Mouse (Mus musculus): Measurements from ENCODE around the gene Ptbp1. TPM values are rescaled to one million over a fixed set of nuclear protein-coding genes. Genes with fewer than 3 reads are reported as not detected.

Ptbp1 gene
- polyA plus RNA-seq, 1 experiment from 2014 or later, result 371 TPM

- H3K27ac ChIP-seq (ENCODE audit: low read length), result peak overlapping the region; percentile 20; the same call in 1 of the 2 replicates
- H3K9ac ChIP-seq (ENCODE audit: low read length), result peak overlapping the region; percentile 45; the same call in 1 of the 2 replicates
- H3K27me3 ChIP-seq (ENCODE audit: control insufficient read depth, insufficient read depth, low read depth, low read length), result no peaks in the 10 kb centered on the region
- peak overlapping the region; percentile 16; the same call in 1 of the 2 replicates for H3K4me2 ChIP-seq (ENCODE audit: low read depth, low read length)
- WGBS, result 44% methylated on average over 6 of the region's 6 CpGs
- no peaks in the 10 kb centered on the region for H3K9me3 ChIP-seq (ENCODE audit: control insufficient read depth, low read length)
- H3K4me1 ChIP-seq (replicated peaks; ENCODE audit: control insufficient read depth, insufficient read depth, low read length), result peaks cover 6% of the 10 kb centered on the region; the same call in 1 of the 2 replicates
- H3K36me3 ChIP-seq (ENCODE audit: control insufficient read depth, insufficient read depth, low read length), result no peaks in the 10 kb centered on the region
- no peak for ATAC-seq (ENCODE audit: low read depth)
- peak overlapping the region; percentile 10; the same call in 1 of the 2 replicates for H3K4me3 ChIP-seq (ENCODE audit: low read length)
Measured at GRCm38 (mm10) chr10:79824413-79824812, 29.8 kb upstream of the Ptbp1 start.

DNA sequence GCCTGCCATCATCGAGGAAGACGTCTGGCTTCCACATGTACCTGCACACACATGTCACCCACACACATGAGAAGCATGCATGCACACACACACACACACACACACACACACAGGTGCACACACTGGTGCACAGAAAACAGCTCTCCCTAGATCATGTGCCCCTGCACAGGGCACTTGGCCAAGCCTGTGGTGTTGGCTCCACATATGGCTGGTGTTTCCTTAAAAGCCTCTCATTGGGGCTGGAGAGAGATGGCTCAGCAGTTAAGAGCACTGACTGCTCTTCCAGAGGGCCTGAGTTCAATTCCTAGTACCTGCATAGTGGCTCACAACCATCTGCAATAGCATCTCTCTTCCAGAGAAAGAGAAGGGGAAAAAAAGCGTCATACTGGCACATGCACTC is 22.6 kb upstream of the Ptbp1 start:
- H3K4me1 ChIP-seq (replicated peaks; ENCODE audit: control insufficient read depth, insufficient read depth, low read length), result no peaks in the 10 kb centered on the region
- ATAC-seq (ENCODE audit: low read depth), result no peak
- no peaks in the 10 kb centered on the region for H3K36me3 ChIP-seq (ENCODE audit: control insufficient read depth, insufficient read depth, low read length)
- H3K9me3 ChIP-seq (ENCODE audit: control insufficient read depth, low read length), result no peaks in the 10 kb centered on the region
- H3K4me2 ChIP-seq (ENCODE audit: low read depth, low read length), result no peak overlapping the region
- H3K9ac ChIP-seq (ENCODE audit: low read length), result no peak overlapping the region
- H3K27me3 ChIP-seq (ENCODE audit: control insufficient read depth, insufficient read depth, low read depth, low read length), result no peaks in the 10 kb centered on the region
- no peak overlapping the region for H3K27ac ChIP-seq (ENCODE audit: low read length)
- H3K4me3 ChIP-seq (ENCODE audit: low read length), result no peak overlapping the region
- WGBS, result 81% methylated on average over 3 of the region's 3 CpGs

- Histone ChIP-seq H3K4me3 (ENCODE audit: low read length) (no peak overlapping the region), H3K27ac (ENCODE audit: low read length) (no peak overlapping the region), H3K27me3 (ENCODE audit: control insufficient read depth, insufficient read depth, low read depth, low read length) (no peaks in the 10 kb centered on the region), H3K4me2 (ENCODE audit: low read depth, low read length) (no peak overlapping the region), H3K9me3 (ENCODE audit: control insufficient read depth, low read length) (no peaks in the 10 kb centered on the region), H3K9ac (ENCODE audit: low read length) (no peak overlapping the region), H3K4me1 (replicated peaks; ENCODE audit: control insufficient read depth, insufficient read depth, low read length) (no peaks in the 10 kb centered on the region), H3K36me3 (ENCODE audit: control insufficient read depth, insufficient read depth, low read length) (no peaks in the 10 kb centered on the region)
- ATAC-seq (ENCODE audit: low read depth), result no peak
- 51% methylated on average over 7 of the region's 7 CpGs for WGBS
Measured at GRCm38 (mm10) chr10:79832026-79832785, 22.0 kb upstream of the Ptbp1 start.

GRCm38 (mm10) chr10:79832786-79833181 is 21.4 kb upstream of the Ptbp1 start:
- H3K4me2 ChIP-seq (ENCODE audit: low read depth, low read length), result no peak overlapping the region
- 65% methylated on average over 9 of the region's 9 CpGs for WGBS
- no peaks in the 10 kb centered on the region for H3K4me1 ChIP-seq (replicated peaks; ENCODE audit: control insufficient read depth, insufficient read depth, low read length)
- no peak for ATAC-seq (ENCODE audit: low read depth)
- no peaks in the 10 kb centered on the region for H3K27me3 ChIP-seq (ENCODE audit: control insufficient read depth, insufficient read depth, low read depth, low read length)
- H3K36me3 ChIP-seq (ENCODE audit: control insufficient read depth, insufficient read depth, low read length), result no peaks in the 10 kb centered on the region
- no peak overlapping the region for H3K27ac ChIP-seq (ENCODE audit: low read length)
- no peak overlapping the region for H3K9ac ChIP-seq (ENCODE audit: low read length)
- no peak overlapping the region for H3K4me3 ChIP-seq (ENCODE audit: low read length)
- no peaks in the 10 kb centered on the region for H3K9me3 ChIP-seq (ENCODE audit: control insufficient read depth, low read length)

DNA sequence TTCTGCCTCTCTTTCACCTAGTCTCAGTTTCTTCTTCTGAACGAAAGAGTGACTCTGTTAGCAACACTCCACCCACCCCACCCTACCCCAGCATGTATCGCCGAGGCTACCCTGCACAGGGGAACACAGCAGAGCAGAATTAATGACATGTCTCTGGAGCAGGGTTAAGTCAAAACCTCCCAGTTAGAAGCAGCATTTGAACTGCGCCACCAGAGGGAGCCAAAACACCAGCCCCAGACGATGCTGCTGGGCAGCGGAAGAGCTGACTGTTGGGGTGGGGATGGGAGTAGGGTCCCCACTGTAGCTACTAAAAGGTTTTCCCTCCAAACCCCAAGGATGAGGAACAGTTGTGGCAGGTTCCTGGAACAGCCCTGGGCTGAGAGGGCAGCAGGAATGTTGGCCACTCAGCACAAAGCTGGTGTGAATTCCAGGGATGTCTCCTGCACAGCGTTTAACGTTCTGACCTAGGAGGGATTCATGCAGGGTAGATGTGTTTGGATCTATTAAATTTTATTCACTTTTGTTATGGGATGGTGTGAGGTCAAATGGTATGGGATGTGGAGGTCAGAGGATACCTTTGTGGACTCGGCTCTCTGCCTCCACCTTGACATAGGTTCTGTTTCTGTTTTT is 19.3 kb upstream of the Ptbp1 start:
- WGBS, result 15% methylated on average over 9 of the region's 9 CpGs
- Histone ChIP-seq H3K27me3 (ENCODE audit: control insufficient read depth, insufficient read depth, low read depth, low read length) (no peaks in the 10 kb centered on the region), H3K9me3 (ENCODE audit: control insufficient read depth, low read length) (no peaks in the 10 kb centered on the region), H3K4me2 (ENCODE audit: low read depth, low read length) (no peak overlapping the region), H3K4me1 (replicated peaks; ENCODE audit: control insufficient read depth, insufficient read depth, low read length) (no peaks in the 10 kb centered on the region), H3K27ac (ENCODE audit: low read length) (no peak overlapping the region), H3K36me3 (ENCODE audit: control insufficient read depth, insufficient read depth, low read length) (no peaks in the 10 kb centered on the region), H3K4me3 (ENCODE audit: low read length) (no peak overlapping the region), H3K9ac (ENCODE audit: low read length) (no peak overlapping the region)
- ATAC-seq (ENCODE audit: low read depth), result peak; percentile 62

DNA sequence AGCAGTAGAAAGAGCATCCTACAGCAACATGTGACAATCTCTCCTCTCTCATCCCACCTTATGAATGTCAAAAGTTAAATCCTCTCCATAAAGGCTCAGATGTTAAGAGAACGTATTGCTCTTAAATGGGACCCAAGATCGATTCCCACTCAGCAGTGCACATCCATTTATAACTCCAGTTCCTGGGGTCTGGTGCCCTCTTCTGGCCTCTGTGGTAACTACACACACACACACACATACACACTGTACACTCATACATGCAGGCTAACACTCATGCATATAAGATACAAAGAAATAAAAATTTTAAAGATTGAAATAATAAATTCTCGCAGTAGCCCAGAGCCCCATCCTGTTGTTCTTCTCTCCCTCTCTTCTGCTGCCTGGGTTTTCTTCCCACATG is 17.3 kb upstream of the Ptbp1 start:
- ATAC-seq (ENCODE audit: low read depth), result no peak
- 98% methylated on average over 3 of the region's 3 CpGs for WGBS
- H3K36me3 ChIP-seq (ENCODE audit: control insufficient read depth, insufficient read depth, low read length), result no peaks in the 10 kb centered on the region

GRCm38 (mm10) chr10:79838151-79838550 is 16.1 kb upstream of the Ptbp1 start:
- no peaks in the 10 kb centered on the region for H3K36me3 ChIP-seq (ENCODE audit: control insufficient read depth, insufficient read depth, low read length)
- peaks cover 17% of the 10 kb centered on the region for H3K4me1 ChIP-seq (replicated peaks; ENCODE audit: control insufficient read depth, insufficient read depth, low read length)
- no peak for ATAC-seq (ENCODE audit: low read depth)
- no peak overlapping the region for H3K4me3 ChIP-seq (ENCODE audit: low read length)
- no peak overlapping the region for H3K27ac ChIP-seq (ENCODE audit: low read length)
- no peak overlapping the region for H3K4me2 ChIP-seq (ENCODE audit: low read depth, low read length)
- 47% methylated on average over 2 of the region's 2 CpGs for WGBS
- H3K9me3 ChIP-seq (ENCODE audit: control insufficient read depth, low read length), result no peaks in the 10 kb centered on the region
- H3K9ac ChIP-seq (ENCODE audit: low read length), result no peak overlapping the region
- H3K27me3 ChIP-seq (ENCODE audit: control insufficient read depth, insufficient read depth, low read depth, low read length), result no peaks in the 10 kb centered on the region

More for the DNA sequence above, 17.3 kb upstream of the Ptbp1 start:
- Histone ChIP-seq H3K9ac (ENCODE audit: low read length) (no peak overlapping the region), H3K27ac (ENCODE audit: low read length) (no peak overlapping the region), H3K4me3 (ENCODE audit: low read length) (no peak overlapping the region), H3K4me2 (ENCODE audit: low read depth, low read length) (no peak overlapping the region), H3K27me3 (ENCODE audit: control insufficient read depth, insufficient read depth, low read depth, low read length) (no peaks in the 10 kb centered on the region), H3K4me1 (replicated peaks; ENCODE audit: control insufficient read depth, insufficient read depth, low read length) (peaks cover 7% of the 10 kb centered on the region; the same call in 1 of the 2 replicates), H3K9me3 (ENCODE audit: control insufficient read depth, low read length) (no peaks in the 10 kb centered on the region)

DNA sequence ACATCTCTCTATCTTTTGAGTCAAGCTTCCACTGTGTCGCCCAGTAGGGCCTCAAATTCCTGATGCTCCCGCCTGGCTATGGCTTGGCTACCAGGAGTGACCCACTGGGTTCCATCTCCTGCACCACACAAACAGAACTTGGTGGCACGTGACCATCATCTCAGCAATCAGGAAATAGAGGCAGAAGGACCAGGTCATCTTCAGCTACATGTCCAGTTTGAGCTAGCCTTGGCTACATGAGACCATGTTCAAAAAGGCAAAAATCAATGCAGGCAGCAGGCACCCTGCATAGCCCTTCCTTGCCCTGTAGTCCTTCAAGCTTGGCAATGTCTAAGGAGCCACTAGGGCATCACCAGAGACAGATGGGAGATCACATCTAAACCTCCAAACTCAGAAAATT is 14.1 kb upstream of the Ptbp1 start:
- Histone ChIP-seq H3K27me3 (ENCODE audit: control insufficient read depth, insufficient read depth, low read depth, low read length) (no peaks in the 10 kb centered on the region), H3K27ac (ENCODE audit: low read length) (peak overlapping the region; percentile 98), H3K4me2 (ENCODE audit: low read depth, low read length) (0 out of 2 replicates have a peak overlapping the region, but pooled peaks have one; percentile 78), H3K4me3 (ENCODE audit: low read length) (no peak overlapping the region), H3K9me3 (ENCODE audit: control insufficient read depth, low read length) (no peaks in the 10 kb centered on the region), H3K9ac (ENCODE audit: low read length) (no peak overlapping the region; the same call in 1 of the 2 replicates), H3K36me3 (ENCODE audit: control insufficient read depth, insufficient read depth, low read length) (no peaks in the 10 kb centered on the region), H3K4me1 (replicated peaks; ENCODE audit: control insufficient read depth, insufficient read depth, low read length) (peaks cover 23% of the 10 kb centered on the region)
- ATAC-seq (ENCODE audit: low read depth), result no peak
- 90% methylated on average over 3 of the region's 3 CpGs for WGBS

DNA sequence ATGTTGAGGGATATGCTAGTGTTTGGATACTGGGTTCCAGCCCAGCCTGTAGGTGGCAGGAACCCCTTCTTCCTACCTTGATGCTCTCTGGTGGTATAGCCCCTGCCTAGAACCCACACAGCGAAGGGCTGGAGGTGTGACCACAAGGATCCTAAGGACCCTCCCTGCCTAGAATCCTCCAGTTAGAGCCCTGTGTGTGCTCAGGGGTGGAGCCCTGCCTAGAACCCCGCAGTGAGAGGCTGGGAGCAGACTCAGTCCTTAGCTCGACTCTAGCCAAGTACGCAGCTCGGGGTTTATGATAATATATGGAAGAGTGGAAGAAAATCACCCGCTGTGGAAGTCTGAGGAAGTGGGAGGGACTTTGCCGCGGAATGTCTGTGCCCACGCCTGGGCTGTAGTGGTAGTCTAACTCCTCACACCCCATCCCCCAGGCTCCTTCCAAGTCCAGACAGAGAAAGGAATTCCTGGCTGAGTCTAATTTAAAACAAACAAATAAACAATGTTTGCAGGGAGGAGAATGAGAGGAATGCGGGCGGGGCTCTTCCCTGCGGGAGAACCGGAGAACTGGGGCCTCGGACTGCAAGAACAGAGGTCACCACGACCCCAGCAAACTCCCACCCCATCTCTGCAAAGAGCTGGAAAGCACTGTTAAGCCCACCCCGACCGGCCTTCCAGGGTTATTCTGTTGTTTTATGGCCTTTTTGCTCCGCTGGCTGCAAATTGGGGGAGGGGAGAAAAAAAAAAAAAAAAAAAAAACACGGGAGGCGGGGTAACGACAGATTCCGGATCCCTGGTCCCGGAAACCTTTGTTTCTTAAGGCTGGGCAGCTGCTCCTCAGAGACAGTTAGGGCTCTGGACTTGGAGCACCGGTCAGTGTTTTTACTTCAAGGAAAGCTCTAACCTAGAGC is 13.3 kb upstream of the Ptbp1 start:
- H3K36me3 ChIP-seq (ENCODE audit: control insufficient read depth, insufficient read depth, low read length), result no peaks in the 10 kb centered on the region
- peak overlapping the region; percentile 78 for H3K4me2 ChIP-seq (ENCODE audit: low read depth, low read length)
- H3K9ac ChIP-seq (ENCODE audit: low read length), result peak overlapping the region; percentile 67
- H3K9me3 ChIP-seq (ENCODE audit: control insufficient read depth, low read length), result no peaks in the 10 kb centered on the region
- H3K27ac ChIP-seq (ENCODE audit: low read length), result peak overlapping the region; percentile 98
- ATAC-seq (ENCODE audit: low read depth), result peak; percentile 94
- H3K27me3 ChIP-seq (ENCODE audit: control insufficient read depth, insufficient read depth, low read depth, low read length), result no peaks in the 10 kb centered on the region
- H3K4me3 ChIP-seq (ENCODE audit: low read length), result peak overlapping the region; percentile 52
- under 1% methylated on average over 23 of the region's 24 CpGs for WGBS
- H3K4me1 ChIP-seq (replicated peaks; ENCODE audit: control insufficient read depth, insufficient read depth, low read length), result peaks cover 23% of the 10 kb centered on the region

All from lung, embryonic 16.5 days (tissue).